Comparison of ENCODE assay signal across 19 mouse cellular contexts in the genomic region with DNA sequence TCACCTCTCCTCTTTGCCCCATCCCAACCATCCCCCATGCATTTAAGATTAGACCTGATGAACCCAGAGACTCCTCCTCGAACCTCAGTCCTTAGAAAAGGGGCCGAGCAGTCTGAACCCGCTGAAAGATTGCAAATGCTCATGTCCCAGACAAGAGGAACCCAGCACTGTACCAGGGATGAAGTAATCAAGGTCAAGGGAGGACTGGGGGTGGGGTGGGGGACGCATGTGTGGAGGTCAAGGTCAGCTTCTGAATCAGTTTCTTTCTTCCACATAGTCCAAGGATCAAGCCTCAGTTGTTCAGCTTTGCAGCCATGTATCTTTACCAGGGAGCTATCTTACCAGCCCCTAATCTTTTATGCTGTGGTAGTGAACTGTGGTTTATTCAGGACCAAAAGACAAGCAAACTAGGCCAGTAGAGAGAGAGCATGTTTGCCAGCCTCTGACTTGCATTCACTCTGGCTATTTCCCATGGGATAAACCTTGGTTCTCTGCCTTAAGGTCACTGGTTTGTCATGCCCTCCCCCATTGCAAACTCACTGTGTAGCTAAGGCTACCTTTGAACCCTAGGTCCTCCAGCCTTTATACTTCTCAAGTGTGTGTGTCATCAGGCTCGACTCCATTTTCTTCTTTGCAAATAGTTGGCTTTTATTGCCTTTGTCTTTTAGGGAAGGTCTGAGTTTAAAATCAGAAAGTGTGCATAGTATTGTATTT. TPM values are rescaled to one million over a fixed set of nuclear protein-coding genes. Genes with fewer than 3 reads are reported as not detected.
DNase-seq lines count a peak whose midpoint lies in the region; ATAC-seq and TF ChIP-seq lines count a peak whose summit lies in the region.
"Had no signal": no experiment of that assay in that cellular context is flagged by ENCODE, and none has a peak within 500 bp of the region (broad histone marks: within the 10 kb centered on the region; RNA-seq: fewer than 3 reads in every experiment).

No protein-coding gene starts in this region.

- WGBS in hindbrain, embryonic 13.5 days, result 66% methylated on average over 5 of the region's 5 CpGs

- H3K27ac ChIP-seq in layer of hippocampus, adult 2 months, result 0 out of 2 replicates have a peak overlapping the region, but pooled peaks have one; percentile 82
- peak overlapping the region; percentile 71; the same call in 1 of the 2 replicates for H3K27ac ChIP-seq in hindbrain, embryonic 13.5 days
- H3K27ac ChIP-seq: heart, embryonic 15.5 days; macrophage had no signal

- ATAC-seq in hindbrain, embryonic 13.5 days (ENCODE audit: low FRiP score), result no peak
- ATAC-seq: forebrain, postnatal 0 days had no signal

- no peak overlapping the region for H3K9ac ChIP-seq in hindbrain, embryonic 13.5 days
- H3K9ac ChIP-seq: forebrain, postnatal 0 days; heart, embryonic 15.5 days had no signal

- no peaks in the 10 kb centered on the region for H3K9me3 ChIP-seq in hindbrain, embryonic 13.5 days
- H3K9me3 ChIP-seq: heart, embryonic 15.5 days had no signal

- no peak overlapping the region for H3K4me3 ChIP-seq in layer of hippocampus, adult 2 months
- no peak overlapping the region for H3K4me3 ChIP-seq in hindbrain, embryonic 13.5 days
- H3K4me3 ChIP-seq: erythroblast, embryonic 14.5 days; heart, embryonic 15.5 days had no signal

- H3K4me1 ChIP-seq in hindbrain, embryonic 13.5 days (replicated peaks), result peaks cover 99% of the 10 kb centered on the region

- H3K4me2 ChIP-seq in hindbrain, embryonic 13.5 days, result no peak overlapping the region
- H3K4me2 ChIP-seq: heart, embryonic 15.5 days had no signal

- TF ChIP-seq CTCF in layer of hippocampus, adult 2 months (conservative IDR thresholded peaks at IDR 0.05), result no peak

- H3K27me3 ChIP-seq in hindbrain, embryonic 13.5 days, result no peaks in the 10 kb centered on the region
- H3K27me3 ChIP-seq: heart, embryonic 15.5 days; Patski had no signal

- DNase-seq in adrenal gland, postnatal 14 days, result peak; percentile 55
- no peak for DNase-seq in adrenal gland, adult 8-10 months
- DNase-seq in layer of hippocampus, adult 2 months (ENCODE audit: low spot score in 2 of 2), result no peak
- no peak for DNase-seq in layer of hippocampus, adult 18-20 months (ENCODE audit: low spot score in 2 of 2)
- peak; percentile 30 for DNase-seq in ES-CJ7 (ENCODE audit: low read depth, low spot score)
- DNase-seq in heart, postnatal 25 days (ENCODE audit: low spot score), result no peak
- DNase-seq in c-Kit-positive CD71-positive TER-119-positive erythroid progenitor cells, embryonic 14.5 days (ENCODE audit: low spot score), result no peak
- DNase-seq: cerebellum, postnatal 14 days; forebrain, postnatal 0 days; heart, adult 18-20 months; layer of hippocampus, postnatal 36 days; left cerebral cortex, postnatal 4 days; lung, adult 2 months; retina, postnatal 1 day had no signal

- intact Hi-C loops in heart, postnatal 25 days (cut with DNase I), result no loop called here

- 0 out of 2 replicates have a peak, but pooled peaks cover under 1% of the 10 kb centered on the region for H3K36me3 ChIP-seq in hindbrain, embryonic 13.5 days
- H3K36me3 ChIP-seq: heart, embryonic 15.5 days had no signal

RNA-seq across cellular contexts. Expression of gene Mrpl37, which starts 46.2 kb away (rescaled TPM):
- 98.8 and 100 TPM in 2 replicates for total RNA-seq in adrenal gland, postnatal 14 days (2021)
- total RNA-seq in adrenal gland, adult 8-10 months (2022), result 100 to 1,000 TPM; 102 to 114 (median 112) TPM
- 10 to 100 TPM; 59.4 to 59.9 TPM for total RNA-seq in layer of hippocampus, adult 2 months (2021)
- total RNA-seq in layer of hippocampus, adult 18-20 months (2021), result 10 to 100 TPM; 56.7 to 58.7 TPM
- polyA plus RNA-seq in hindbrain, embryonic 13.5 days (2015; fragmentation: Nextera tagmentation; extraction: Ambion mirVana), result 76.4 and 76.6 TPM in 2 replicates
- total RNA-seq in heart, postnatal 25 days (2021), result 100 to 1,000 TPM; 110 to 111 TPM

RNA-seq across cellular contexts. Expression of gene Cyb5rl, which starts 46.3 kb away (rescaled TPM):
- total RNA-seq in adrenal gland, postnatal 14 days (2021), result 17.0 and 20.1 TPM in 2 replicates
- total RNA-seq in adrenal gland, adult 8-10 months (2022), result 10 to 100 TPM; 28.6 to 43.4 (median 29.7) TPM
- total RNA-seq in layer of hippocampus, adult 2 months (2021), result 1 to 10 TPM; 3.9 to 9.6 TPM
- 1 to 10 TPM; 7.8 TPM for total RNA-seq in layer of hippocampus, adult 18-20 months (2021)
- 4.7 and 5.4 TPM in 2 replicates for polyA plus RNA-seq in hindbrain, embryonic 13.5 days (2015; fragmentation: Nextera tagmentation; extraction: Ambion mirVana)
- 10 to 100 TPM; 14.2 to 17.8 TPM for total RNA-seq in heart, postnatal 25 days (2021)

Comparison
In these comparisons a context has a peak if more than half of its experiments do, and no peak if none do; other contexts are left out.
1. DNase-seq: peak in adrenal gland, postnatal 14 days (single experiment) and ES-CJ7 (single experiment); none in adrenal gland, adult 8-10 months (single experiment), layer of hippocampus, adult 2 months (0 of 2), layer of hippocampus, adult 18-20 months (0 of 2), heart, postnatal 25 days (single experiment) and c-Kit-positive CD71-positive TER-119-positive erythroid progenitor cells, embryonic 14.5 days (single experiment).